Mouse (Mus musculus): ENCODE measurements at regions not wholly inside any gene's neighbourhood (a gene's known extent, or its start where the extent isn't known, plus 50 kb on each side); places are given as distances from the start of the nearest gene placed in this dataset.

DNA sequence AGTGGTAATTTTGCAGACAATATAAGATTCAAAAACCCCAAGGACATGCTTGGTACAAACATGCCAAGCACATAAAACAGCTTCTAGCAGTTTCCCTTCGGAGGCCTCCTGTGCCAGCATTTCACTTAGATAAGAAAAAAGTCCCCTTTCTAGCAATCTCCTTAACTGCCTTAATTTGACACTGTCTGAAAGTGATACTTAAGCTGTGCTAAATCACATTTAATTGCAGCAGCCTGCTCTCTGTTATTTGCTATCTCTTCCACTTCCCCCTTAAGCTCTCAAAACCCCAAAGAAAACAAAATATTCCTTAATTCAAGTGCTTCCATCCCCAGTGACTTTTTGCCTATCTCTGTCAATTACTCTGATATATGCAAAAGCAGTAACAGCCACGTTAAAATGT is 86.9 kb upstream of the Prokr2 start:
- DNase-seq (ENCODE audit: extremely low spot score), result no peak

DNA sequence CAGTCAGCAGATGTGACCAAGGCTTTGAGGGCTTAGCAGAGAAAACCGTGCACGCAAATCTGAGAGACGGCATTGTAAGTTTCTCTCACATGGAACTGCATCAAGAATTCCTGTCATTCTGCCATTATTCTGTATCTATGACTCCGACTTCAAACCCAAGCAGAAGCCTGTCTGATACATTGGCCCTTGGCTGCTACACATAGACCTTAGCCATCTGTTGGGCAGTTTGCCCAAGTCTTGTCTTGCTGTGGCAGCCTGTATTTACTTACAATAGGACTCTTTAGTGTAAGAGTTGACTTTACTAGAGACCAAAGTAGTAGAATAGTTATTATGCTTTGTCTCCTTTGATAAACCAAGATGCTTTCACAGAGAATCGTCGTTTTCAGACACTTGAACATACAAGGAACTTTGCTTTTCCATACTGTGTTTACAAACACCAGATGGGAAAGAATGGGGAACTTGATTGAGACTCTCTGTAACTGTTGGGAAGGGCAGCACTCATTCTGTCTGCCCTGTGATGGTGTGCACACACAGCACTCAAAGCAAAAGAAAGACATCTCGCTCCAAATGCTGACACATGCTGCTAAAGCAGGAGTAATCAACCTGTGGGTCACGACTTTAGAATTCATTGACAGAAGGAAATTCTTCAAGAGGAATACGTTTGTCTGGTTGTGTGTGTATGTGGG is 83.9 kb upstream of the Prokr2 start:
- no peak for DNase-seq (ENCODE audit: extremely low spot score)

DNA sequence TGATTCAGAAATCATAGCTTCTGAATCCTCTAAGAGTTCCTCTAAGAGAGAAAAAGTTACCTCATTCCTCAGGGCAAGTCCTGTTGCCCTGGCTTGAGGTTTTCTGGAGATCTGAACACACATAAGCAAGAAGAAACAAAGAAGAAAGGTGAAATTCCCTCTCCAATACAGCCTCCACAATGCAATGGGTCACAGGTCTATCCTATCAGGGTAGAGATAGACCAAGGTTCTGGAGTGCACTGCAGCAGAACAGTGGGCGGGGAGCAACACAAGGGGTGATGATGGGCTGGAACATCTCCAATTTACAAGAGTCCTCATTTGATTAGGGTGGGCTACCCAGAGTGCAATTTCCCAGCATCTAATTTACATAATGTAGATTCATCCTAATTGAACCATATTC is 69.8 kb upstream of the Prokr2 start:
- DNase-seq (ENCODE audit: extremely low spot score), result no peak

DNA sequence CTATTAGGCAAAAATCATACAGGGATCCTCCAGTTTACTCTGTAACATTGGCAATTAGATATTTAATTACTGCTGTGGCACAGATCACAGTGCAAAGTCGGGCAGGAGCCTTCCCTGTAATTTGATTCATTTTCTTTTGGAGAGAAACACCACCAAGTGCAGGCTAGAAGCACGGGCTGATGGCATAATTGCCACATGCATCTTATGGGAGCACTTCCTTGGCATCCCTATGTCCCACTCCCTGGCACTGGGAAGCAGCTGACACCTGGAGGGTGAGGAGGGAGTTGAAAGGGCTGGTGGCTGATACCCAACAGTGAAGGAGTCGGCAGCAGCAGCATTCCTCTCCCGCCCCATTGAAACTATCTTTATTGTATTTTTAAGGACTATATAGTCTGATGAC is 64.1 kb upstream of the Prokr2 start:
- DNase-seq (ENCODE audit: extremely low spot score), result no peak

DNA sequence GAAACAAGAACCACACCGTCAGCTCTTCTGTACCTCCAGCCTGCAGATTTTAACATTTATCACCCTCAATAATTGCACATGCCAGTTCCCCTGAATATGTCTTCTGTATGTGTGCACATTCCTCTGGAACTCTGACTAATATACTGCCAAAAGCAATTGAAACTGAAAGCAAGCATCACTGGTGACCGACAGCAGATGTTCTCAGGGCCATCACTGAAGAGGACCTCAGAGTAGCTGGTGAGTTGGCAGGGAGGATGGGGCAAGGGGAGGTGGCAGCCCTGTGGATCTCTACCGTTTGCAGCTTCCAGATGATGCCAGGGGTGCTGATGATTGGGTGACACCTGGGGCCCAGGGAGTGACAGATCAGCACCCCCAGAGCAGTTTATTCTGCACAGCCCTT is 62.6 kb upstream of the Prokr2 start:
- DNase-seq (ENCODE audit: extremely low spot score), result no peak

DNA sequence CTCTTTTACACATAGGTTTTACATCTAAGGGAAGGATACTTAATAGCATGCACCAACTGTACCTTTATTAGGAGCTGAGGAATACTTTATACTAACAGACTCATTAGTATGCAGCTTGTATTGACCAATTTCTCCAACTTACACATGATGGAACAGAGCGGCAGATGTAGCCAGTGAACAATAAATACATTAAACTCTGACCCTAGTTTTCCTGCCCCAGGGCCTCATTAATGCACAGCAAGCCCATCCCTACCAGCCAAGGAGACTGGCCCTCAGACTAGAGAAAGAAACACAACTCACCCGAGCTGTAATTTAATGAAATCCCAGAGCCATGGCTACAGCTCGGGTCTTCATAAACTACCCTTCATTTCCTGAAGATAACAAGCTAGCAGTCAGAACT is 60.8 kb upstream of the Prokr2 start:
- DNase-seq (ENCODE audit: extremely low spot score), result no peak

DNA sequence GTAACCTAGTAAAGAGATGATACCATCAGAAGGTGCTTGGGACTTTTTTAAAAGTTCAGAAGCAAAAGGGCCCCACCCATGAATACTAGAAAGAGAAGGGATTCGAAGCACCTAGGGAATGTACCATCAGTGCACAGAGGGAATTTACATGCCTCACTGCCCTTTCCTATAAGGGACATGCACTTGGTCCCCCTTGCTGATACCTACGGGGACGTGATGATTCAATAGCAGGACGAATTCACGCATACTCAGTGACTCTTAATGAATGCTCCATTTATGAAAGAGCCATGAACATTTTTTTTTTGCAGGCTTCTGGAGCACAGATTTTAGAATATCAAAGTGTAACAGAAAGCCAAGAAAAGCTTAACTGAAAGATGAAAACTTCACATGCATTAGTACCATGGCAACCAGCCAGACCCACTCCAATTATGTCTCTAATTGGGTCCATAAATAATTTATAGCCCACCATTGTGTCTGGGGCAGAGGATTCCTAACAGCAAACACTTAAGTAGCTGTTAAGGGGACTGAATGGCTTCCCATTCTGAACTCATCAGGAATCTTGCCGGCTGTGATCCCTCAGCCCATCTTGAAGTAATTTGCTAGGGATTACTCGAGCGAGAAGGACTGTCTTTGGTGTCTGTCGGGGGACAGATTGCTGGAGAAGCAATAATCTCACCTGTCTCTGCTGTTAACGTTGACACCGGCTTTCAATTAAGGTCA is 59.4 kb upstream of the Prokr2 start:
- DNase-seq (ENCODE audit: extremely low spot score), result peak; percentile 8

All from embryo, embryonic 9.5 days (tissue).